Mouse (Mus musculus) testis, adult 10 weeks (tissue): ENCODE measurements around the gene Magea6. TPM values are rescaled to one million over a fixed set of nuclear protein-coding genes. Genes with fewer than 3 reads are reported as not detected.

ENCODE experiments used
- polyA plus RNA-seq: library from polyadenylated mRNA; stranded (reverse); fragments of 350-450 nt; fragmentation: Illumina TruSeq; extraction: RNeasy Lipid Tissue Mini Kit (QIAGEN cat#74804); gene quantifications from one replicate; pipeline ENCODE4 v1.2.3, GENCODE M21; 2014; ENCODE audit warnings: low read depth, low replicate concordance

Gene Magea6
- 1.1 TPM for polyA plus RNA-seq

GRCm38 (mm10) chrX:154935887-154936286 is at the start of gene Magea6:
TSS of gene Magea6 (minus strand) at chrX:154935987.

DNA sequence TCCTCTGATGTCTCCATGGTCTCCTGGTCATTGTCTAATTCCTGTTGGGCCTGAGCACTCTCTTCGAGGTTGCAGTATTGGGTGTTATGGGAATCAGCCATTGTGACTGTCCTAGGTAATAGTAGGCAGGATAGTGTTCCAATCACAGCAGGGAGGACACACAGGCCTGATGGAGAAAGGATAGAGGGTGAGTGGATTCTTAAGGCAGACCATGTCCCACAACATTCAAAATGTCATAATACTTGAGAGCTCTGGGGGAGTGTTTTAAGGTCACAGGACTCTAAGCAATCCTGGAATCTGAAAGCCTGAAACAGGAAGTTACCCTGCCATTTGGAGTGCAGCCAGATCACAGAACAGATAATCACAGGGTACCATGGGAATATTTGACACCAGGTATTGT is 13.6 kb upstream of the Magea6 start, which contains the start of gene Magea3:
Gene Magea3 (minus strand): TSS at position 101 of the 400 bp plus-strand sequence.

DNA sequence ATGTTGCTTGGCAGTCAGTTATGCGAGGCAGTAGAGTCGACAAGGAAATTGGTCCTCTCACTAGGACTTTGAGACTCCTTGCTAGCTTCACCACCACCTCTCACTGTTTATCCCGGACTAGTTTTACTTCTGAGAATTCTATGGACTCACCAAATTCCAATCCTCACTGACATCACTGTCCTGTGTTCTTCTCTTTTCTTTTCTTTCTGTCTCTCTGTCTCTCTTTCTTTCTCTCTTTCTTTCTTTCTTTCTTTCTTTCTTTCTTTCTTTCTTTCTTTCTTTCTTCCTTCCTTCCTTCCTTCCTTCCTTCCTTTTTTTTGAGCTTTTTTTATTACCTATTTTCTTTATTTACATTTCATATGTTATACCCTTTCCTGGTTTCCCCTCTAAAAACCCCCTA is 45.6 kb downstream of the Magea6 start, which contains the start of gene Cldn34b1:
Gene Cldn34b1 (minus strand): TSS at position 101 of the 400 bp plus-strand sequence.

Other genes with a start within 250 kb of the Magea6 start
- gene Cldn34b1, start 45.7 kb downstream of the Magea6 start, polyA plus RNA-seq, result 24.0 TPM
- gene Magea3, start 13.5 kb upstream of the Magea6 start, polyA plus RNA-seq, result 1.5 TPM
- 3.0 TPM for gene Magea8, start 59.9 kb upstream of the Magea6 start, polyA plus RNA-seq
- 2.6 TPM for gene Magea5, start 127.2 kb upstream of the Magea6 start, polyA plus RNA-seq
- not detected for gene Magea1, start 153.8 kb upstream of the Magea6 start, polyA plus RNA-seq
- 1.2 TPM for gene Magea2, start 157.7 kb upstream of the Magea6 start, polyA plus RNA-seq
- 31.6 TPM for gene Cldn34b2, start 192.4 kb upstream of the Magea6 start, polyA plus RNA-seq